Mouse (Mus musculus): ENCODE data around the gene Lif.

GRCm38 (mm10) chr11:4216248-4217000 is 40.9 kb upstream of the Lif start:
- TF ChIP-seq TAL1 (conservative IDR thresholded peaks at IDR 0.05; ENCODE audit: low read depth, low read length) (no peak), CTCF (IDR thresholded peaks at IDR 0.05; ENCODE audit: low read depth, low read length) (no peak)
